Mouse (Mus musculus) T-helper 2 cell (primary cell): Measurements from ENCODE around the gene St7.

Source experiments
- in situ Hi-C: fragments of 300-600 bp; cut with MboI, MseI; formaldehyde crosslinking; loops from one replicate; pipeline ENCODE4 v1.15.1; 2025; ENCODE audit warnings: high pct_unique_total_duplicates

The St7 gene

GRCm38 (mm10) chr6:17755902-17756301, 63.2 kb downstream of the St7 start:
- in situ Hi-C loops, result no loop called here

- in situ Hi-C loops, result no loop called here
Observed at GRCm38 (mm10) chr6:17758568-17758967, 65.8 kb downstream of the St7 start.

- in situ Hi-C loops, result no loop called here
Observed at GRCm38 (mm10) chr6:17763963-17764659, 71.4 kb downstream of the St7 start.

DNA sequence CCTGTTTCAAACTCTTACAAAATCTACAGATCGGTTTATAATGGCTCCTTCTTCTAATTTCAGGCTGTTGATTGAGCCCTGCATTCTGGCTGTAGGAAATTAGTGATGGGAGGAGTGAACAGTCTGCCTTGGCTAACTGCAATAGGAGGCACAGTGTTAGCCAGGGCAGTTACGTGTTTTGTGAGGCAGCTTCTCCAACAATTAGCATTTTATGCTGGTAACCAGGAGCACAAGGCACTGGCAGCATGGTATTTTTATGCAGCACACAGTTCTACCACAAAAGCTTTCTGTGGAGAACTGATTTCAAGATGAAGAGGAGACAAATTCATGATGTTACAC, 71.9 kb downstream of the St7 start:
- in situ Hi-C loops, result no loop called here

DNA sequence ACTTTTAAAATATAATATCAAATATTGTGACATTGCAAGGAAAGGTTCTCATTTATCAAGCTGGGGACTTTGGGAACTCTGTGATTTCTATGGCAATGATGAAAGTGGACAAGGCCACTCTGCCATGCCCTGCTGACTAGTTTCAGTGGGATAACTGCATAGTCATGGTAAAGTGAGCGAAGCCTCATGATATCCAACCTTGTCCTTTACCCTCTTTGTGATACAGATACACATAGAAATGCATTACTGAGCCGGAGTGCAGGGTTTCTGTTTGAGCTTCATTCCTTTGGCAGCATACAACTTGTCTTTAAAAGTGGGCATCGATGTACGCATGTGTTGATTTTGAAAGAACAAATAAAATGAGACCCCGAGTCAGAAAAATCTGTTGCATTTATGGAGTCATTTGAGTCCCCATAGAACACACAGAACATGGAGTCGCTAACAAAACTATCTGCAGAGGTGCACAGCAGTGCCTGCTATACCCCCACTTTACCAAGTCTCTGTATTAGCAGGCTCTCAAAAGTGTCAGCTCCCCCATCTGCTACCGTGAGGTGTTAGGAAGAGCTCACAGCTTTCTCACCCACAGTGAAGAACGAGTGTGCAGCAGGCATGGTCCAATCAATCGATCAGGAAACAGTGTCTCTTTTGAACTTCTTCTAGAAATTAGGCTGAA, 77.4 kb downstream of the St7 start:
- in situ Hi-C loops, result no loop called here

DNA sequence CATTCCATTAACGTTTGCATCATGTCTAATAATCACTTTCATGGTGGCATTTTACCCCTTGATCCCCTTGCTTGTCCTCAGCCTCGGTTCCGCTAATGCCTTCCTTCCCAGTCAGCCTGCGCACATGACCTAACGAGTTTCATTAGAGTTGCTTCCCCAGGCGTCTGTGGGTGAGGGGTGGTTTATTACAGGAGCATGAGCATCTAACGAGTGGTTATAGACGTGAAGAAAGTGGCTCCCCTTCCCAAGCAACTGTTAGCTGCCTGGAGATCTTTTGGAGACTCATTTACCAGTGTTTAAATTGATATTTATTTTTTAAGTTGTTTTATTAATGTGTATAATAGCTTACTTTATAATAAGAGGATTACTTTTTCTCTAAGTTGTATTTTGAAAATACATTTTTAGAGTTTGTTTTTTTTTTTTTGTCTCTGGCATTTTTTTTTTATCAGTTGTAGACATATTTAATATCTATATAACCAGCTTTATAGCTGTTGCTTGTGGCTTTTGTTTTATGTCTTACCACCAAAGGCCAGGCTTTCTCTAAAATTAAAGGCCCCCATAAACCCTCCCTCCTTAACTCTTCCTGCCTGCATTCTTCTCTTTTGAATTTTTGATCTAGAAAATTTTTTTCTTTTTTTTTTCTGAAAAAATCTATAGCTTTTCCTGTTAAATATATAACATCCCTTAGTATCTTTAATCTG, 78.1 kb downstream of the St7 start:
- in situ Hi-C loops, result no loop called here

GRCm38 (mm10) chr6:17771456-17771855, 78.7 kb downstream of the St7 start:
- in situ Hi-C loops, result no loop called here

- in situ Hi-C loops, result no loop called here
Observed at GRCm38 (mm10) chr6:17772514-17772913, 79.8 kb downstream of the St7 start.

DNA sequence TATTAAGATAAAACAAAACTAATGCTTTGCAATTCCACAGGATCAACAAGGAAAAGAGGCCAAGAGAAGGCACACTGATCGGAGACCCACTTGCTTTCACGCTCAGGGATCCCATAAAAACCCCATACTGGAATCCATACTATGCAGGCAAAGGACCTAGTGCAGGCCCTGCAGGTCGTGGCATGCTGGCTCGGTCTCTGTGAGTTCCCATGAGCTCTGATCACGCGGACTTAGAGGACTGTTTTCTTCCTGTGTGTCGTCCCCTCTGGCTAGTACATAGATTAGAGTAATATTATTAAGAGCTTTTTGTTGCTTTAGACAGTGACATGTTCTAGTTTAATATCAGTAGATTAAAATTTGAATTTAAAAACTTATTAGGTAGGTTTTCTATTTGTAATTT, 83.3 kb downstream of the St7 start:
- in situ Hi-C loops, result no loop called here

DNA sequence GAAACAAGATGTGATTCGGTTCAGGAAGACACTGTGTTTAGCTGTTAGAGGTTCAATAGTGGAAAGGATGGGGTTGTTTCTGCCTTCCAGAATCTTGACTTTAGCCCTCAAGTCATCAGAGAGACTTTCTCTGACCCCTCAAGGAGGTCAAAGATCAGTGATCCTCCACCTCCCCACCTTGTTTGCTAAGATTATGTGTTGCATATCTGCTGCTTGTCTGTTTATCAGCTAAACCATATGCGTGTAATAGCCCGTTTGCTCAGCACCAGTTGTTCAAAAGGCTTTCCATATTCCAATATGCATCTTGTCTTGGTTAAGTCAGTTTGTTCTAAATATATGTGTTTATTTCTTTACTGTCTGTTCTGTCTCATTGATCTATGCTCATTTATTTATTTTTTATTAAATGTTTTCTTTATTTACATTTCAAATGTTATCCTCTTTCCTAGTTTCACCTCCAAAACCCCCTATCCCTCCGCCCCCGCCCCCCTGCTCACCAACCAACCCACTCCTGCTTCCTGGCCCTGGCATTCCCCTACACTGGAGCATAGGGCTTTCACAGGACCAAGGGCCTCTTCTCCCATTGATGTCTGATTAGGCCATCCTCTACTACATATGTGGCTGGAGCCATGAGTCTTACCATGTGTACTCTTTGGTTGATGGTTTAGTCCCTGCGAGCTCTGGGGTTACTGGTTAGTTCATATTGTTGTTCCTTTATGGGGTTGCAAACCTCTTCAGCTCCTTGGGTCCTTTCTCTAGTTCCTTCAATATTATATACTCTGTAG, 84.5 kb downstream of the St7 start:
- in situ Hi-C loops, result no loop called here

DNA sequence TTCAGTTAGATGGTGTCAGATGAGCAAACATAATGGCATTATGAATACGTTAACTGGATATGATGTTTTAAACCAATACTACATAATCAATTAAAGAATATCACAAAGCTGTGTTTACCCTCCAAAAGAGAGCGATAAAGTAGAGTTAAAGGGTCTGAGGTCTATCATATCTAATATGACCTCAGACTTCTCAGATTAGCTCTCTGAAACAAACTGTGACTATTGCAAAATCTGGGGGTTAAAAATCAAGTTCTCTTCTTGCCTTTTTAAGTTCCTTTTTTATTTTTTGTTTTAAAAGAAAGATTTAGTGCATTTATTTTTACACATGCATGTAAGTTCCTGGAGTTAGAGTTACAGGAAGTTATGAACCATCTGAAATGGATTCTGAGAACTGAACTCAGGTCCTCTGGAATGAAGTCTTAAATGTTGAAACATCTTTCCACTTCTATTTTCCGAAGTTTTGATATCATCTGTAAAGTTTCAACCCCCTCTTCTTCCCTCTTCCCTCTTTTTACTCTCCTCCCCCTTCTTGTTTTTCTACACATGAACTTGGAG, 86.0 kb downstream of the St7 start:
- in situ Hi-C loops, result no loop called here

GRCm38 (mm10) chr6:17783511-17783910, 90.8 kb downstream of the St7 start:
- in situ Hi-C loops, result no loop called here

GRCm38 (mm10) chr6:17784523-17784922, 91.8 kb downstream of the St7 start:
- in situ Hi-C loops, result no loop called here

GRCm38 (mm10) chr6:17785248-17785647, 92.5 kb downstream of the St7 start:
- in situ Hi-C loops, result no loop called here

GRCm38 (mm10) chr6:17787810-17788209, 95.1 kb downstream of the St7 start:
- in situ Hi-C loops, result no loop called here

DNA sequence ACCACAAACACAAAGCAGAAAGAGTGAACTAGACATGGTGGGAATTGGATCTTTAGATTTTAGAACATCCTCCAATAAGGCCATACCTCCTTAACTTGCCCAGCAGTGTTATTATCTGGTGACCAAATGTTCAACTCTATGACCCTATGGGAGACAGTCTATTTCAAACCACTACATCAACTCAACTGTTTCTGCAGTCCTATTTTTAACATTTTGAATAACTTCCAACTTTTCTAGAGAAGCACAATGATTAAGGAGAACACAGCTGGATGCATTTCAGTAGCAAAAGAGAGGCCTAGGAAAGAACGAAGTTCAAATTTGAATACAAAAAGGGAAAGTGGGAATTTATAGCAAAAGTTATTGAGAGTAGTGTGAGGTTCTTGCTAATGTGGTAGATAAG, 97.5 kb downstream of the St7 start:
- in situ Hi-C loops, result no loop called here

DNA sequence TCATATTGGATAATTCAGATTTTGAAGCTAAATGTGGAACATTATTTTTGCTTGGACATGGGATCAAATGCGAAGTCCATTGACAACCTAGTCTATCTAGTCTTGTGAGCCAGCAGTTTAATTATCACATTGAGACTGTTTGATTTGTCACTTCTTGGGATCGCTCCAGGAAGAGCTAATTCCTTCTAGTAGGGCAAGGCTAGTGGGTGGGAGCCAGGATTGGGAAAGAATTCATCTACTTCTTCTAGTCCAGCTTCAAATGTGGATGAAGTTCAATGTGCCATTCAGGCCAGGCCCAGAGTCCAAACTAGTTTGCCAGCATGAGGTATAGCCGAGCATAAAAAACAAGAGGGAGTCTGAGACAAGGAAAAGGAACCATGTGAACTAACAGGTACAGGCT, 100.7 kb downstream of the St7 start:
- in situ Hi-C loops, result no loop called here

DNA sequence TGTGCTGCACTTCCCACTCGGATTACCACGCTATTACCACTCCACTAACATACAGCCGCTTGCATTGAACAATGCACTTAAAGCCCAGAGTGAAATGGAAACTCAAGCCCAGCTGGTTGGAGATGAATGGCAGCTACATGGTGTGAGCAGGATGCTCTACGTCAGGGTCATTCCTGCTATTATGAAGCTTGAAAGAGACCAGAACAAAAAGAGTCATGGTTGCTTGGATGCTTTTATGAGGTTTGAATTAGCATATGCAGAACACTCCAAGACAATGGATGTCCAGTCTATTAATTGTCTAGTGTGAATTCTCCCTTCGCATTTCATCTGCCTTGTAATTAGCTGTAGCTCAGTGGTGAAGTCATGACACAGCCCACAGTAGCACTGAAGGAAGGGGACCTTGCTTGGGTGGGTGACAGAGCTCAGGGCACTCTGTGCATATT, 104.6 kb downstream of the St7 start:
- in situ Hi-C loops, result no loop called here

GRCm38 (mm10) chr6:17800694-17801093, 108.0 kb downstream of the St7 start:
- in situ Hi-C loops, result no loop called here

- in situ Hi-C loops, result no loop called here
Observed at GRCm38 (mm10) chr6:17804468-17804867, 111.7 kb downstream of the St7 start.

DNA sequence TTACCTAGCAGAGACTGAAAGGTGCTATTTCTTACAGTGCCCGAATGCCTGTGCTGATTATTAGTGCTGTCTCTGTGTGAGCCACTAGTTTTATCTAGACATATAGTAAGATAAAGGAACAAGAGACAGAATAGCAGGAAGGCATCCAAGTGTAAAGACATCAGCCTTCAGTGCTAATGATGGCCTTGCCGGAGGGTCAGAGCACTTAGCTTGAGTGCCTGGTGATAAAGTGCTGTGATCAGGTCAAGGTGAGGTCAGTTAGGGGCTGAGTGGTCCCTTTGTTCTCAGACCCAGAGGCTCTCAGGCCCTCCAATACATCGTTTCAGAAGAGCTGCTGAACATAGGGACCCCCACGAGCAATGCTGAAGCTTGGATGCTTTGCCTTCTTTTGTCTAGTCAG, 113.8 kb downstream of the St7 start:
- in situ Hi-C loops, result no loop called here

DNA sequence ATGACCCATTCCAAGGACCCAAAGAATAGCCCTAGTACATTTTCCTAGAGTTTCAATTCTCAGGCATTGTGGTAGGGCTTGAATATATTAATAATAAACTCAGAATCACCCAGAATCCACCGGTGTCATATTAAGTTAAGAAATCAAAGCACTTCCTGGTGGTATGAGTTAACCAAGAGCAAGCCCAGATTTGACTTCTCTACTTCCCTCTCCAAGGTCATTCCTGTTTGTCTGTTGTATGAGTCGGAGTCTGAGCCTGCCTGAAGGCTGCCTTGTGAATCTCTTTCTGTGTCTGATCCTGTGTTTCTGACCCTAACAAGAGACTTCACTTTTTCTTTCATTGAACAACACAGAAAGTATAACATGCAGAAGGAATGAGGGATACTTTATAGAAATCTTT, 118.3 kb downstream of the St7 start:
- in situ Hi-C loops, result no loop called here
